Mouse (Mus musculus): ENCODE data around the gene Fgd3. TPM values are rescaled to one million over a fixed set of nuclear protein-coding genes. Genes with fewer than 3 reads are reported as not detected.

Fgd3 gene
- polyA plus RNA-seq, 1 experiment from 2014 or later: 0.60 TPM

DNA sequence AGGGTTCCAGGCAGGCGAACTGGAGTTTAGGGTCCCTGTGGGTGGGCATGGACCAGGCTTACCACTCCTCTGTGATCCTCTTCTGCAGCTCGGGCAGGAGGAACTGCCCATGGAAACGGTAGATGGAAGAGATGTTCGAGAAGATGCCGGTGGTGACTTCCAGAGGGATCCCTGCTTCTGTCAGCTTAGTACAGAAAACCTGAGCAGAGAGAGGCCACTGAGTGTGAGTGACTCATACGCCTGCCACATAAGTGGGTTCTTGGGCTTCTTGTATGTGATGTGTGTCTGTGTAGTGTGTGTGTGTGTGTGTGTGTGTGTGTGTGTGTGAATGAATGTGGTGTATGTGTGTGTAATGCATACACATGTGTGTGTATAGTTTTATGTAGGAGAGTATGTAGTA, 32.9 kb downstream of the Fgd3 start:
- ATAC-seq: peak; percentile 35; the same call in 1 of the 2 replicates
- TF ChIP-seq CTCF (IDR thresholded peaks at IDR 0.05; ENCODE audit: low read depth): no peak
- no peak overlapping the region for H3K4me3 ChIP-seq (ENCODE audit: low read depth, low read length)
- peaks cover 5% of the 10 kb centered on the region; the same call in 1 of the 2 replicates for H3K4me1 ChIP-seq (replicated peaks; ENCODE audit: control insufficient read depth, insufficient read depth, low read length)
- no peaks in the 10 kb centered on the region for H3K36me3 ChIP-seq (ENCODE audit: control insufficient read depth, insufficient read depth)
- H3K27ac ChIP-seq (ENCODE audit: low read depth, low read length): no peak overlapping the region
- 68% methylated on average over 6 of the region's 6 CpGs for WGBS
- no peaks in the 10 kb centered on the region for H3K27me3 ChIP-seq (replicated peaks; ENCODE audit: control insufficient read depth, insufficient read depth, low read length)
- H3K9me3 ChIP-seq (ENCODE audit: control insufficient read depth): no peaks in the 10 kb centered on the region
- H3K9ac ChIP-seq (ENCODE audit: low read depth, low read length): no peak overlapping the region
- H3K4me2 ChIP-seq (replicated peaks; ENCODE audit: low read depth): peak overlapping the region; percentile 30; the same call in 1 of the 2 replicates

DNA sequence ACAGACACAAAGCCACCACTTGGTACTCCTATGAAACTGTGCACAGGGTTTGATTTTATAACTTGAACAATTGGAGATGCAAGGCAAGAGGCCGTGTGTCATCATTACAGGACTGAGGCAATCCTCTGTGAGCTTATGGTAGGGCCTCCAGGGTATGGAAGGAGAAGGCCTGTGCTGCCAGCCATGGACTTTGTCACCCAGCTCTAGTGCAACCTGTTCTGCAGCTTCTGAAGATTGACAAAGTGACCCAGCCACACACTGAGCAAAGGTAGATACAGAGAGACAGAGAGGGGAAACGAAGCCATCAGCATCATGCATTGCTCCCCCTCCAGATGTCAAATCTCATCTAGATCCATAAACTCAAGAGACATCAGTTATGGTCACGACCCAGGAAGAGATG, 33.4 kb downstream of the Fgd3 start:
- 34% methylated on average over 3 of the region's 3 CpGs for WGBS

DNA sequence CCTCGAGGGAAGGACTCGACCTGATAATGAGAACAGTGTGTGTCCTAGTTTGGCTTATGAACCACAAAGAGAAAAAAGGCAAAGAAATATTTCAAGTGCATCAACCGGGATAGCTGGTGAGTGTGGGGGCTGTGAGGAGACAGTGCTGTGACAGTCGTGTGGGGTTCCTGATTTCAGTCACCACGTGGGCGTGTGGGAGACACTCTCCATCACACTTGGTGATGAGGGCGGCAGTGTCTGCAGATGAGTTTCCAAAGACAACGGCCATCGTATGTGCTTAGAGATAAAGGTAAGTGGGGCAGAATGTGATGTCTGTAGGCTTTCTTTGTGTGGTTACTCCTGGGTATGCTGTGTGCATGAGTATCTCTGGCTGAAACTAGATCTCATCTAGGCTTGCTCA, 36.4 kb downstream of the Fgd3 start:
- Histone ChIP-seq H3K27me3 (replicated peaks; ENCODE audit: control insufficient read depth, insufficient read depth, low read length) (no peaks in the 10 kb centered on the region), H3K36me3 (ENCODE audit: control insufficient read depth, insufficient read depth) (peaks cover 19% of the 10 kb centered on the region; the same call in 1 of the 2 replicates), H3K4me1 (replicated peaks; ENCODE audit: control insufficient read depth, insufficient read depth, low read length) (peaks cover 5% of the 10 kb centered on the region; the same call in 1 of the 2 replicates), H3K4me2 (replicated peaks; ENCODE audit: low read depth) (no peak overlapping the region), H3K9me3 (ENCODE audit: control insufficient read depth) (no peaks in the 10 kb centered on the region), H3K4me3 (ENCODE audit: low read depth, low read length) (no peak overlapping the region), H3K9ac (ENCODE audit: low read depth, low read length) (no peak overlapping the region), H3K27ac (ENCODE audit: low read depth, low read length) (no peak overlapping the region)
- no peak for ATAC-seq
- TF ChIP-seq CTCF (IDR thresholded peaks at IDR 0.05; ENCODE audit: low read depth): no peak
- WGBS: 75% methylated on average over 9 of the region's 9 CpGs

More for the DNA sequence above, 33.4 kb downstream of the Fgd3 start:
- H3K9me3 ChIP-seq (ENCODE audit: control insufficient read depth): no peaks in the 10 kb centered on the region
- no peaks in the 10 kb centered on the region for H3K36me3 ChIP-seq (ENCODE audit: control insufficient read depth, insufficient read depth)
- H3K27me3 ChIP-seq (replicated peaks; ENCODE audit: control insufficient read depth, insufficient read depth, low read length): no peaks in the 10 kb centered on the region
- H3K4me2 ChIP-seq (replicated peaks; ENCODE audit: low read depth): peak overlapping the region; percentile 30; the same call in 1 of the 2 replicates
- no peak overlapping the region for H3K9ac ChIP-seq (ENCODE audit: low read depth, low read length)
- H3K27ac ChIP-seq (ENCODE audit: low read depth, low read length): no peak overlapping the region; the same call in 1 of the 2 replicates
- H3K4me1 ChIP-seq (replicated peaks; ENCODE audit: control insufficient read depth, insufficient read depth, low read length): peaks cover 5% of the 10 kb centered on the region; the same call in 1 of the 2 replicates
- TF ChIP-seq CTCF (IDR thresholded peaks at IDR 0.05; ENCODE audit: low read depth): no peak
- H3K4me3 ChIP-seq (ENCODE audit: low read depth, low read length): no peak overlapping the region
- ATAC-seq: peak; percentile 98

DNA sequence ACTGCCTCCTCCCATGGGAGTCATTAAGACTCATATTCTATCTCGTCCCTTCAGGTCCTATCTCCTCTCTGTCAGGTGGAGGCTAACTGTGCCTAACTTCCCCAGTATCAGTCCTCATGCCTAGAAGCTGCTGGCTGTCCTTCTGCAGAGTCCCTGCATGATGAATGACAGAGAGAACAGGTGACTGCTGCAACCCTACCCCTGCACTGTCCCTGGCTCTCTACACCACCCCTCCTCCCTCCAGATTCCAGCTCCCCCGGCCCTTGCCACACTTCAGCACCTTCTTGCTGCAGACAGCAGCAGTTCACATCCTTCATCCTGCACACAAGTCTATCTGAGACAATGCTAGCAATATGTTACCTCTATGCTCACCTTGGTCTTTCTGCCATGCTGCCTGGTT, 37.9 kb downstream of the Fgd3 start:
- Histone ChIP-seq H3K36me3 (ENCODE audit: control insufficient read depth, insufficient read depth) (peaks cover 19% of the 10 kb centered on the region; the same call in 1 of the 2 replicates), H3K4me2 (replicated peaks; ENCODE audit: low read depth) (no peak overlapping the region), H3K4me1 (replicated peaks; ENCODE audit: control insufficient read depth, insufficient read depth, low read length) (peaks cover 4% of the 10 kb centered on the region; the same call in 1 of the 2 replicates), H3K9me3 (ENCODE audit: control insufficient read depth) (no peaks in the 10 kb centered on the region), H3K9ac (ENCODE audit: low read depth, low read length) (no peak overlapping the region), H3K4me3 (ENCODE audit: low read depth, low read length) (no peak overlapping the region), H3K27me3 (replicated peaks; ENCODE audit: control insufficient read depth, insufficient read depth, low read length) (no peaks in the 10 kb centered on the region), H3K27ac (ENCODE audit: low read depth, low read length) (no peak overlapping the region)
- TF ChIP-seq CTCF (IDR thresholded peaks at IDR 0.05; ENCODE audit: low read depth): no peak
- no peak for ATAC-seq
- WGBS: 47% methylated on average over 2 of the region's 2 CpGs

DNA sequence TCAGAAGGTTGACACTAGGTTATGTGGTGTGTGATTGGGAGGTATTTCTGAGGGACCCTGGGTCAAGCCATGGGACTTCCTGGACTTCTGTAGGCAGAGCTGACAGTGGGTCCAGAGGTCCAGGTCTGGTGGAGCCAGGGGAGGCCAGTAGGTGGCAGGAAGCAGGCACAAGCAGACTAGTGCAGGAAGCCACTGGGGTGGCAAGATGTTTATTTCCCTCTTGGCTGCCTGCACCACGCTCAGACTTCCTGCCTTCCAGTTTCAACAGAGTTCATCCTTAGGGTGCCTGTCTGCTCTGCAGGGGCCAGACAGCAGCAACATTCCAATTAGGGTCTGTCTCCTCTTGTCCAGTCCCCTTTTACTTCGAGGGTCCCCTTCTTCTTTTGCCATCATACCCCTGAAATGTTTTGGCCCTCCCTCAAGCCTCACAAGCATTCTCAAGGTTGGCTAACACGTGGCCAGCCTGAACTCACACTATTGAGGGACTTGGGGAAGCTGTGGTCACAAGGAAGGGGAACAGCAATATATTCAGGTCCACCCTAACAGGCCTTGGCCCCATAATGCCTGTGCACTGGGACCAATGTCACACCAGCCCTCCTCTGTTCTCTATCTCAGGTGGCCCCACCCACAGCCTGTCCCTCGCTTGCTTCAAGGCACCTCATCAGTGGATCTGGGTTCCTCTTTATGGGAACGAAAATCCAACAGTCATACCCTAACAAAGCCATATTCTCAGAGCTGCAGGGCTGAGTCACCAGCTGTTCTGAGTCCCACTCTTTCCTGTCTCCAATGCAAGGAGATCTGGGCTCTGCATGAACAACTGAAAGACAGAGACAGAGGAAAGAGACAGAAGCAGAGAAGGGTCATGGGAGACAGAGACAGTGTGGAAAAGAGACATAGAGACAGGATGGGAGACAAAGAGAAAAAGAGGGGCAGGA, 48.0 kb downstream of the Fgd3 start:
- WGBS: 59% methylated on average over 5 of the region's 5 CpGs
- Histone ChIP-seq H3K4me2 (replicated peaks; ENCODE audit: low read depth) (no peak overlapping the region), H3K4me1 (replicated peaks; ENCODE audit: control insufficient read depth, insufficient read depth, low read length) (no peaks in the 10 kb centered on the region), H3K27me3 (replicated peaks; ENCODE audit: control insufficient read depth, insufficient read depth, low read length) (no peaks in the 10 kb centered on the region), H3K36me3 (ENCODE audit: control insufficient read depth, insufficient read depth) (peaks cover 4% of the 10 kb centered on the region; the same call in 1 of the 2 replicates), H3K9ac (ENCODE audit: low read depth, low read length) (no peak overlapping the region), H3K27ac (ENCODE audit: low read depth, low read length) (no peak overlapping the region), H3K4me3 (ENCODE audit: low read depth, low read length) (no peak overlapping the region), H3K9me3 (ENCODE audit: control insufficient read depth) (no peaks in the 10 kb centered on the region)
- peak; percentile 66 for TF ChIP-seq CTCF (IDR thresholded peaks at IDR 0.05; ENCODE audit: low read depth)
- ATAC-seq: peak; percentile 47; the same call in 1 of the 2 replicates

DNA sequence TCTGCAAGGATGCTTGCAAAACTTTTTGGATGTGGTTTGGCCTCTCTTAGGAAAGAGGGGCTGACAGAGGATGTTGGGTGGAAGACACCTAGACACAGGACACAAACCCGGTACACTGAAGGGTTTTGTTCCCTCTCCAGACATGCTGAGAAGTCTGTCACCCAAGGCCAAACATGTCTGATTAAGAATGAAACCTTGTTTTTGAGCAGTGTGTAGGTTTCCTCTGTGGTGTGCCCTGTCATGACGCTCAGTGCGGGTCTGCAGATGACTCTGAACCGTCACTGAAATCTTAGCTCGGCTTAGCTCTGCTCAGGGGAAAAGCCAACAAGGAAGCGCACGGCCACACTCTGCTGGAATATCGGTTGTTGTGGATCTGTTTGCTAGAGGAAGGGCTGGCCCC, 49.6 kb downstream of the Fgd3 start:
- 80% methylated on average over 8 of the region's 8 CpGs for WGBS
- no peak overlapping the region for H3K4me2 ChIP-seq (replicated peaks; ENCODE audit: low read depth)
- no peaks in the 10 kb centered on the region for H3K27me3 ChIP-seq (replicated peaks; ENCODE audit: control insufficient read depth, insufficient read depth, low read length)
- H3K9me3 ChIP-seq (ENCODE audit: control insufficient read depth): no peaks in the 10 kb centered on the region
- H3K27ac ChIP-seq (ENCODE audit: low read depth, low read length): no peak overlapping the region
- no peak for TF ChIP-seq CTCF (IDR thresholded peaks at IDR 0.05; ENCODE audit: low read depth)
- ATAC-seq: no peak
- H3K9ac ChIP-seq (ENCODE audit: low read depth, low read length): no peak overlapping the region
- H3K4me3 ChIP-seq (ENCODE audit: low read depth, low read length): no peak overlapping the region
- H3K4me1 ChIP-seq (replicated peaks; ENCODE audit: control insufficient read depth, insufficient read depth, low read length): no peaks in the 10 kb centered on the region
- H3K36me3 ChIP-seq (ENCODE audit: control insufficient read depth, insufficient read depth): peaks cover 4% of the 10 kb centered on the region; the same call in 1 of the 2 replicates

Data from intestine, postnatal 0 days (tissue).